Mouse (Mus musculus): ENCODE results near the gene Mrpl58.

DNA sequence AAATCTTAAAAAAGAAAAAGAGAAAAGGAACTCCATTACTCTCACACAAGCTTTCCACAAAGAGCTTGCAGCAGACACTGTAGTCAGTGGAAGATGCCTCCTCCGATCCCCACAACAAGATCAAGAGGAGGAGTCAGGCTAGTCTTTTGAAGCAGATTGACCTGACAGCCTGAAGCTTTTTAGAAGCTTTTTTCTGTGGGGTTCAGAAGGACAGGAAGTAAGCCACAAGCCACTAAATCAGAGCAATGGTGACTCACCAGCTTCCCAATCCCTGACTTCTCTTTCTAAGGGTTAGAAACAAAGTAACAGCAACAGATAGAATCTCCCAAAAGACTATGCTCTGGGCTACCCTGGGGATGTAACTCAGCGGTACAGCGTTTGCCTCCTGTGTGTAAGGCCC is 35.8 kb downstream of the Mrpl58 start:
- TF ChIP-seq CTCF (IDR thresholded peaks at IDR 0.05; ENCODE audit: control insufficient read depth, insufficient read depth, insufficient replicate concordance, low read depth, low read length) (no peak), POLR2A (IDR thresholded peaks at IDR 0.05; ENCODE audit: control insufficient read depth, low read depth, low read length) (no peak)

All from testis, adult 2 months (tissue).